Mouse (Mus musculus): ENCODE results near the gene Gabra5.

DNA sequence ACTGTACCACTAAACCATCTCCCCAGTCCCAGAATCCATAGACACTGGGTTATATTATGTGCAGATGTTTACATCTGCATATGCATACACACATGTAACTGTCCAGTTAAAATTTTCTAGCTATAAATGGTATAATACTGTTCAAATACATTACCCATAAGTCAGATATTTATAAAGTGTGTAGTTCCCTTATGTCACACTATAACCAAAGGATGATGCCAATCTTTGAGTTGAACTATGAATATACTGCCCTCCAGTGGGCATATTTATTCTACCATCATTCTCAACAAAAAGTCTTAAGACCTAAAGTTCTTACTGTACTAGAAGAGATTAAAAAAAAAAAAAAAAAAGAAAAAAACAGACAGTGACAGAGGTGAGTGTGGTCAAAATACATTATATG, 27.0 kb downstream of the Gabra5 start:
- TF ChIP-seq GATA1 (IDR thresholded peaks at IDR 0.05; ENCODE audit: low read length) (no peak), TAL1 (IDR thresholded peaks at IDR 0.05; ENCODE audit: low read length) (no peak)
